In genomic region chr5:139352317-139352716, GRCm38 (mm10) we compare ENCODE assay signal across 17 mouse cellular contexts. TPM values are rescaled to one million over a fixed set of nuclear protein-coding genes. Genes with fewer than 3 reads are reported as not detected.
DNase-seq lines count a peak whose midpoint lies in the region; ATAC-seq and TF ChIP-seq lines count a peak whose summit lies in the region.
"Had no signal": no experiment of that assay in that cellular context is flagged by ENCODE, and none has a peak within 500 bp of the region (broad histone marks: within the 10 kb centered on the region; RNA-seq: fewer than 3 reads in every experiment).

Cyp2w1 (plus strand) TSS chr5:139352617.

- TF ChIP-seq CTCF in lung, postnatal 0 days (IDR thresholded peaks at IDR 0.05) = no peak

- no peaks in the 10 kb centered on the region for H3K9me3 ChIP-seq in heart, embryonic 11.5 days (replicated peaks; ENCODE audit: control insufficient read depth, low read length)
- H3K9me3 ChIP-seq in lung, embryonic 16.5 days (ENCODE audit: control insufficient read depth, low read length) = no peaks in the 10 kb centered on the region
- H3K9me3 ChIP-seq in lung, postnatal 0 days (ENCODE audit: low read length) = no peaks in the 10 kb centered on the region
- no peaks in the 10 kb centered on the region for H3K9me3 ChIP-seq in limb, embryonic 10.5 days (replicated peaks)
- H3K9me3 ChIP-seq in stomach, embryonic 16.5 days (replicated peaks; ENCODE audit: control insufficient read depth, low read length) = no peaks in the 10 kb centered on the region
- H3K9me3 ChIP-seq: neural tube, embryonic 12.5 days had no signal

- H3K4me2 ChIP-seq in heart, embryonic 11.5 days = no peak within 1 kb of the TSS
- no peak within 1 kb of the TSS for H3K4me2 ChIP-seq in lung, embryonic 16.5 days (ENCODE audit: low read depth, low read length)
- H3K4me2 ChIP-seq in lung, postnatal 0 days (replicated peaks; ENCODE audit: low read depth, low read length) = no peak within 1 kb of the TSS
- peak within 1 kb of the TSS; percentile 44 for H3K4me2 ChIP-seq in stomach, embryonic 16.5 days (ENCODE audit: low read depth, low read length)
- H3K4me2 ChIP-seq: neural tube, embryonic 12.5 days had no signal

- no peak within 1 kb of the TSS for H3K4me3 ChIP-seq in heart, embryonic 11.5 days (ENCODE audit: low read depth, low read length)
- H3K4me3 ChIP-seq in lung, embryonic 16.5 days (ENCODE audit: low read length) = no peak within 1 kb of the TSS
- H3K4me3 ChIP-seq in lung, postnatal 0 days (ENCODE audit: low read depth, low read length) = no peak within 1 kb of the TSS
- H3K4me3 ChIP-seq in limb, embryonic 10.5 days = 0 out of 2 replicates have a peak within 1 kb of the TSS, but pooled peaks have one; percentile 1
- H3K4me3 ChIP-seq in stomach, embryonic 16.5 days (replicated peaks; ENCODE audit: low read length) = peak within 1 kb of the TSS; percentile 34
- H3K4me3 ChIP-seq: gastrocnemius, adult 2 months; layer of hippocampus, adult 2 months; neural tube, embryonic 12.5 days had no signal

- no peaks in the 10 kb centered on the region for H3K36me3 ChIP-seq in heart, embryonic 11.5 days (ENCODE audit: control insufficient read depth, insufficient read depth, low read length)
- H3K36me3 ChIP-seq in lung, embryonic 16.5 days (ENCODE audit: control insufficient read depth, insufficient read depth, low read length) = no peaks in the 10 kb centered on the region
- H3K36me3 ChIP-seq in lung, postnatal 0 days (ENCODE audit: insufficient read depth, low read length) = no peaks in the 10 kb centered on the region
- no peaks in the 10 kb centered on the region for H3K36me3 ChIP-seq in limb, embryonic 10.5 days
- H3K36me3 ChIP-seq in stomach, embryonic 16.5 days (ENCODE audit: control insufficient read depth, insufficient read depth, low read length) = no peaks in the 10 kb centered on the region
- H3K36me3 ChIP-seq: neural tube, embryonic 12.5 days had no signal

- no peak within 1 kb of the TSS for H3K27ac ChIP-seq in heart, embryonic 11.5 days (ENCODE audit: low read depth, low read length)
- H3K27ac ChIP-seq in lung, embryonic 16.5 days (ENCODE audit: low read length) = no peak within 1 kb of the TSS
- no peak within 1 kb of the TSS for H3K27ac ChIP-seq in lung, postnatal 0 days (ENCODE audit: low read length)
- peak within 1 kb of the TSS; percentile 19 for H3K27ac ChIP-seq in limb, embryonic 10.5 days
- peak within 1 kb of the TSS; percentile 90 for H3K27ac ChIP-seq in stomach, embryonic 16.5 days (ENCODE audit: low read length)
- H3K27ac ChIP-seq: gastrocnemius, adult 2 months; layer of hippocampus, adult 2 months; neural tube, embryonic 12.5 days had no signal

- H3K9ac ChIP-seq in heart, embryonic 11.5 days (ENCODE audit: low read depth, low read length) = 0 out of 2 replicates have a peak within 1 kb of the TSS, but pooled peaks have one; percentile 18
- peak within 1 kb of the TSS; percentile 44; the same call in 1 of the 2 replicates for H3K9ac ChIP-seq in lung, embryonic 16.5 days (ENCODE audit: low read length)
- H3K9ac ChIP-seq in lung, postnatal 0 days (replicated peaks; ENCODE audit: low read depth) = no peak within 1 kb of the TSS
- peak within 1 kb of the TSS; percentile 60 for H3K9ac ChIP-seq in stomach, embryonic 16.5 days (ENCODE audit: low read length)
- H3K9ac ChIP-seq: neural tube, embryonic 12.5 days had no signal

- intact Hi-C loops in gastrocnemius, postnatal 14 days (cut with DNase I; ENCODE audit: low total_unique reads) = no loop called here

- DNase-seq in heart, adult 18-20 months = no peak
- no peak for DNase-seq in lung, postnatal 0 days (ENCODE audit: low spot score)
- DNase-seq in limb, embryonic 10.5 days (ENCODE audit: low spot score) = no peak
- DNase-seq in gastrocnemius, postnatal 14 days = no peak
- DNase-seq in gastrocnemius, adult 8-10 months (ENCODE audit: low spot score in 2 of 2) = no peak
- DNase-seq: adrenal gland, adult 2 months; gastrocnemius, adult 2 months; left cerebral cortex, postnatal 4 days; right cerebral cortex, postnatal 25 days had no signal

- no peak for ATAC-seq in heart, embryonic 11.5 days (replicated peaks; ENCODE audit: insufficient number of reproducible peaks, low FRiP score, low TSS enrichment)
- no peak for ATAC-seq in lung, embryonic 16.5 days (ENCODE audit: low read depth)
- ATAC-seq in lung, postnatal 0 days = no peak
- ATAC-seq in stomach, embryonic 16.5 days (ENCODE audit: insufficient read depth, low FRiP score) = no peak

- 51% methylated on average over 6 of the region's 6 CpGs for WGBS in heart, embryonic 11.5 days (ENCODE audit: insufficient replicate concordance)
- 40% methylated on average over 6 of the region's 6 CpGs for WGBS in lung, embryonic 16.5 days
- WGBS in lung, postnatal 0 days = 45% methylated on average over 6 of the region's 6 CpGs
- 54% methylated on average over 6 of the region's 6 CpGs for WGBS in limb, embryonic 10.5 days
- 35% methylated on average over 6 of the region's 6 CpGs for WGBS in stomach, embryonic 16.5 days

- H3K27me3 ChIP-seq in heart, embryonic 11.5 days (ENCODE audit: control insufficient read depth, insufficient read depth, low read length) = peaks cover 36% of the 10 kb centered on the region
- no peaks in the 10 kb centered on the region; the same call in 1 of the 2 replicates for H3K27me3 ChIP-seq in lung, embryonic 16.5 days (ENCODE audit: control insufficient read depth, insufficient read depth, low read depth, low read length)
- H3K27me3 ChIP-seq in lung, postnatal 0 days (replicated peaks; ENCODE audit: insufficient read depth, low read length) = no peaks in the 10 kb centered on the region
- H3K27me3 ChIP-seq in limb, embryonic 10.5 days (ENCODE audit: low read depth, poor library complexity, severe bottlenecking) = peaks cover 31% of the 10 kb centered on the region
- no peaks in the 10 kb centered on the region for H3K27me3 ChIP-seq in stomach, embryonic 16.5 days (ENCODE audit: control insufficient read depth, insufficient read depth, low read length)
- H3K27me3 ChIP-seq: neural tube, embryonic 12.5 days had no signal

- no peaks in the 10 kb centered on the region; the same call in 1 of the 2 replicates for H3K4me1 ChIP-seq in heart, embryonic 11.5 days (ENCODE audit: control insufficient read depth, insufficient read depth, low read length)
- H3K4me1 ChIP-seq in lung, embryonic 16.5 days (replicated peaks; ENCODE audit: control insufficient read depth, insufficient read depth, low read length) = no peaks in the 10 kb centered on the region; the same call in none of the 2 replicates
- no peaks in the 10 kb centered on the region for H3K4me1 ChIP-seq in lung, postnatal 0 days (ENCODE audit: insufficient read depth, low read depth, low read length)
- peaks cover 35% of the 10 kb centered on the region for H3K4me1 ChIP-seq in limb, embryonic 10.5 days
- peaks cover 30% of the 10 kb centered on the region for H3K4me1 ChIP-seq in stomach, embryonic 16.5 days (ENCODE audit: control insufficient read depth, insufficient read depth, low read length)

- TF ChIP-seq EP300 in lung, postnatal 0 days (IDR thresholded peaks at IDR 0.05) = no peak

RNA-seq across cellular contexts. Expression of gene Cyp2w1, which starts in this region (rescaled TPM):
- polyA plus RNA-seq in heart, embryonic 11.5 days (2014; fragmentation: Nextera tagmentation; extraction: Ambion mirVana) = not detected in 2 replicates
- not detected for total RNA-seq in heart, adult 18-20 months (2021)
- 0.18 and 0.33 TPM in 2 replicates for polyA plus RNA-seq in lung, embryonic 16.5 days (2015; fragmentation: Nextera tagmentation; extraction: Ambion mirVana)
- not detected in 2 replicates for polyA plus RNA-seq in lung, postnatal 0 days (2015; fragmentation: Nextera tagmentation; extraction: Ambion mirVana)
- not detected in 2 replicates for polyA plus RNA-seq in limb, embryonic 10.5 days (2016; fragmentation: Nextera tagmentation; extraction: Ambion mirVana)
- 11.4 and 11.5 TPM in 2 replicates for polyA plus RNA-seq in stomach, embryonic 16.5 days (2015; fragmentation: Nextera tagmentation; extraction: Ambion mirVana)
- not detected for total RNA-seq in gastrocnemius, postnatal 14 days (2021)
- not detected for total RNA-seq in gastrocnemius, adult 8-10 months (2022)
- total RNA-seq: adrenal gland, adult 2 months; gastrocnemius, adult 2 months; layer of hippocampus, adult 2 months; left cerebral cortex, postnatal 4 days; megakaryocyte progenitor cell, adult 5-6 weeks had no signal
- polyA plus RNA-seq: adrenal gland, adult 2 months; forebrain, embryonic 11.5 days; neural tube, embryonic 12.5 days; testis, adult 2 months had no signal

Comparison
In these comparisons a context has a peak if more than half of its experiments do, and no peak if none do; other contexts are left out.
1. H3K27ac ChIP-seq: peak in limb, embryonic 10.5 days (single experiment) and stomach, embryonic 16.5 days (single experiment); none in heart, embryonic 11.5 days (single experiment), lung, embryonic 16.5 days (single experiment) and lung, postnatal 0 days (single experiment).
2. H3K4me3 ChIP-seq: peak in limb, embryonic 10.5 days (single experiment) and stomach, embryonic 16.5 days (single experiment); none in heart, embryonic 11.5 days (single experiment), lung, embryonic 16.5 days (single experiment) and lung, postnatal 0 days (single experiment).